Mouse (Mus musculus) heart, embryonic 11.5 days (tissue): Measurements from ENCODE around the gene Hist1h2aa. TPM values are rescaled to one million over a fixed set of nuclear protein-coding genes. Genes with fewer than 3 reads are reported as not detected.

ENCODE experiments used
- ATAC-seq: fragments of 200-750 bp; cut with Nextera tagmentation; replicated peaks from 2 replicates; pipeline ENCODE4 v1.8.0; 2017; ENCODE audit warnings: moderate library complexity; ENCODE audit not compliant: insufficient number of reproducible peaks, low FRiP score, low TSS enrichment
- H3K27ac ChIP-seq: fragments of 300-500 bp; sonication (generic); 2 replicates; pipeline ENCODE4 v1.5.1; 2014; ENCODE audit warnings: mild to moderate bottlenecking, low read depth, low read length
- H3K27me3 ChIP-seq: fragments of 300-500 bp; sonication (generic); 2 replicates; pipeline ENCODE4 v1.6.1; 2014; ENCODE audit warnings: mild to moderate bottlenecking, low read length, mixed read lengths; ENCODE audit not compliant: control insufficient read depth, insufficient read depth
- H3K36me3 ChIP-seq: fragments of 300-500 bp; sonication (generic); 2 replicates; pipeline ENCODE4 v1.6.1; 2014; ENCODE audit warnings: mild to moderate bottlenecking, low read length, moderate library complexity, mixed read lengths; ENCODE audit not compliant: control insufficient read depth, insufficient read depth
- H3K4me1 ChIP-seq: fragments of 300-500 bp; sonication (generic); 2 replicates; pipeline ENCODE4 v1.6.1; 2014; ENCODE audit warnings: low read length; ENCODE audit not compliant: control insufficient read depth, insufficient read depth
- H3K4me2 ChIP-seq: fragments of 300-500 bp; sonication (generic); 2 replicates; pipeline ENCODE4 v1.6.1; 2014; ENCODE audit warnings: mild to moderate bottlenecking, moderate library complexity
- H3K4me3 ChIP-seq: fragments of 300-500 bp; sonication (generic); 2 replicates; pipeline ENCODE4 v1.5.1; 2014; ENCODE audit warnings: low read depth, low read length
- H3K9ac ChIP-seq: fragments of 300-500 bp; sonication (generic); 2 replicates; pipeline ENCODE4 v1.6.1; 2014; ENCODE audit warnings: mild to moderate bottlenecking, low read depth, low read length, moderate library complexity
- H3K9me3 ChIP-seq: fragments of 300-500 bp; sonication (generic); replicated peaks from 2 replicates; pipeline ENCODE4 v1.6.1; 2016; ENCODE audit warnings: low read length; ENCODE audit not compliant: control insufficient read depth
- WGBS: fragments of 180-500 bp; shearing (Covaris S2); extraction: QIAGEN DNeasy Blood & Tissue Kit; methylation state at CpG from one replicate; pipeline ENCODE4 v1.1.7; 2014; ENCODE audit not compliant: insufficient replicate concordance; 5-methylcytosine and 5-hydroxymethylcytosine counted together
- microRNA-seq: library from miRNA; unstranded; fragments of <30 nt; microRNA quantifications from one replicate; pipeline ENCODE4, GENCODE M21; 2016; ENCODE audit warnings: borderline number of aligned reads
- polyA plus RNA-seq: library from polyadenylated mRNA; unstranded; fragments of >200 nt; fragmentation: Nextera tagmentation; extraction: Ambion mirVana; gene quantifications from 2 replicates; pipeline ENCODE4 v1.2.1, GENCODE M21; 2014

The Hist1h2aa gene
- polyA plus RNA-seq, 1 experiment from 2014 or later, result not detected

GRCm38 (mm10) chr13:23950928-23951327, 16.7 kb downstream of the Hist1h2aa start:
- Histone ChIP-seq H3K36me3 (no peaks in the 10 kb centered on the region), H3K4me1 (no peaks in the 10 kb centered on the region), H3K9ac (no peak overlapping the region), H3K4me3 (no peak overlapping the region), H3K9me3 (no peaks in the 10 kb centered on the region), H3K27ac (no peak overlapping the region), H3K27me3 (peaks cover 2% of the 10 kb centered on the region), H3K4me2 (no peak overlapping the region)
- no peak for ATAC-seq
- 56% methylated on average over 3 of the region's 3 CpGs for WGBS

GRCm38 (mm10) chr13:23959776-23960175, 25.5 kb downstream of the Hist1h2aa start:
- H3K4me1 ChIP-seq, result no peaks in the 10 kb centered on the region
- H3K27me3 ChIP-seq, result no peaks in the 10 kb centered on the region
- no peaks in the 10 kb centered on the region for H3K9me3 ChIP-seq
- H3K27ac ChIP-seq, result no peak overlapping the region
- ATAC-seq, result no peak
- WGBS, result 33% methylated on average over 2 of the region's 2 CpGs
- no peaks in the 10 kb centered on the region for H3K36me3 ChIP-seq
- H3K4me2 ChIP-seq, result no peak overlapping the region
- no peak overlapping the region for H3K9ac ChIP-seq
- H3K4me3 ChIP-seq, result no peak overlapping the region

GRCm38 (mm10) chr13:23964909-23965308, 30.6 kb downstream of the Hist1h2aa start:
- Histone ChIP-seq H3K9me3 (no peaks in the 10 kb centered on the region), H3K36me3 (no peaks in the 10 kb centered on the region), H3K9ac (no peak overlapping the region), H3K27me3 (no peaks in the 10 kb centered on the region), H3K4me3 (no peak overlapping the region), H3K4me2 (no peak overlapping the region), H3K4me1 (no peaks in the 10 kb centered on the region), H3K27ac (no peak overlapping the region)
- WGBS, result 66% methylated on average over 2 of the region's 2 CpGs
- no peak for ATAC-seq

DNA sequence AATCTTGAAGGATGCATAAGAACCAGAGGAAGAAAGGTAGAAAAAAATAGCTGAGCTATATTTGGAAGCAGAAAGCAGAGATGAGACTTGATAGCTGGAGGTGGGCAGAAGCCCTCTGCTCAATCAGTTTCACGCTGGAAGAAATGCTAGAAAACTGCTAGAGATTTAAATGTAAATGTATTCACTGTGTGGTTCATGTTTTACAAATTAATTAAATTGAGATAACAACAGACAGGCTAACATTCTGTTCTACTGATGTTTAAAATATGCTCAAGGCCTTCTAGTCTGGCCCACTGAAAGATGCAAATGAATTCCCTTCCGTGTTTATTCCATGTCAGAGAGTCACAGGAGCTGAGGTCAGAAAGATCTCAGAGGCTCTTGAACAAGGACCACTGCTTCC, 37.6 kb downstream of the Hist1h2aa start:
- no peaks in the 10 kb centered on the region for H3K9me3 ChIP-seq
- no peak overlapping the region for H3K27ac ChIP-seq
- no peak overlapping the region for H3K4me3 ChIP-seq
- H3K4me2 ChIP-seq, result no peak overlapping the region
- no peak for ATAC-seq
- no peak overlapping the region for H3K9ac ChIP-seq
- H3K27me3 ChIP-seq, result no peaks in the 10 kb centered on the region
- 55% methylated on average over 2 of the region's 2 CpGs for WGBS
- H3K36me3 ChIP-seq, result no peaks in the 10 kb centered on the region
- H3K4me1 ChIP-seq, result no peaks in the 10 kb centered on the region

- no peak overlapping the region for H3K9ac ChIP-seq
- no peaks in the 10 kb centered on the region for H3K36me3 ChIP-seq
- H3K27ac ChIP-seq, result no peak overlapping the region
- no peaks in the 10 kb centered on the region for H3K9me3 ChIP-seq
- H3K27me3 ChIP-seq, result no peaks in the 10 kb centered on the region
- H3K4me1 ChIP-seq, result no peaks in the 10 kb centered on the region
- ATAC-seq, result no peak
- WGBS, result 57% methylated on average over 5 of the region's 5 CpGs
- H3K4me3 ChIP-seq, result no peak overlapping the region
- no peak overlapping the region for H3K4me2 ChIP-seq
These were observed 38.0 kb downstream of the Hist1h2aa start for GRCm38 (mm10) chr13:23972271-23972670.

Small RNAs within 50 kb of the gene (microRNA-seq; reads per million reads assigned to microRNA genes)
- not detected for gene Gm44344

Other genes with a start within 250 kb of the Hist1h2aa start
- not detected in 2 replicates for gene Hist1h1t, start 238.6 kb upstream of the Hist1h2aa start, polyA plus RNA-seq
- gene Hist1h4c, start 236.0 kb upstream of the Hist1h2aa start, polyA plus RNA-seq, result 0.69 and 2.7 TPM in 2 replicates
- 8.2 and 9.9 TPM in 2 replicates for gene Hfe, start 223.6 kb upstream of the Hist1h2aa start, polyA plus RNA-seq
- gene Hist1h1c, start 195.7 kb upstream of the Hist1h2aa start, polyA plus RNA-seq, result 24.6 TPM in 2 replicates
- 4.1 and 4.5 TPM in 2 replicates for gene Hist1h3c, start 188.9 kb upstream of the Hist1h2aa start, polyA plus RNA-seq
- 1.2 and 2.7 TPM in 2 replicates for gene Hist1h2bb, start 187.7 kb upstream of the Hist1h2aa start, polyA plus RNA-seq
- gene Hist1h2ab, start 183.3 kb upstream of the Hist1h2aa start, polyA plus RNA-seq, result 16.7 and 18.1 TPM in 2 replicates
- gene Hist1h3b, start 182.2 kb upstream of the Hist1h2aa start, polyA plus RNA-seq, result 2.7 and 3.7 TPM in 2 replicates
- gene Hist1h4b, start 177.4 kb upstream of the Hist1h2aa start, polyA plus RNA-seq, result 2.2 and 2.7 TPM in 2 replicates
- gene Hist1h4a, start 173.2 kb upstream of the Hist1h2aa start, polyA plus RNA-seq, result 1.0 TPM in 1 of 2 replicates, not detected in the other
- 2.5 and 4.0 TPM in 2 replicates for gene Hist1h3a, start 172.1 kb upstream of the Hist1h2aa start, polyA plus RNA-seq
- 0.31 and 0.67 TPM in 2 replicates for gene Hist1h1a, start 170.8 kb upstream of the Hist1h2aa start, polyA plus RNA-seq
- gene Trim38, start 164.5 kb upstream of the Hist1h2aa start, polyA plus RNA-seq, result 0.24 TPM in 1 of 2 replicates, not detected in the other
- gene Slc17a2, start 127.5 kb upstream of the Hist1h2aa start, polyA plus RNA-seq, result not detected in 2 replicates
- gene Slc17a3, start 95.0 kb upstream of the Hist1h2aa start, polyA plus RNA-seq, result not detected in 2 replicates
- not detected in 2 replicates for gene Slc17a1, start 66.7 kb upstream of the Hist1h2aa start, polyA plus RNA-seq
- not detected in 2 replicates for gene Slc17a4, start 19.5 kb upstream of the Hist1h2aa start, polyA plus RNA-seq
- not detected in 2 replicates for gene Hist1h2ba, start 306 bp upstream of the Hist1h2aa start, polyA plus RNA-seq
- gene Scgn, start 56.8 kb downstream of the Hist1h2aa start, polyA plus RNA-seq, result not detected in 2 replicates